Mouse (Mus musculus) thymus, postnatal 25 days (tissue): ENCODE results near the gene Tspan4.

Experiments
- DNase-seq: peaks from one replicate; pipeline ENCODE4 v3.0.0; 2022

The Tspan4 gene

GRCm38 (mm10) chr7:141510681-141511191, 35.7 kb downstream of the Tspan4 start:
- no peak for DNase-seq

- DNase-seq = no peak
Measured at GRCm38 (mm10) chr7:141517638-141518037, 42.6 kb downstream of the Tspan4 start.

GRCm38 (mm10) chr7:141518296-141518695, 43.3 kb downstream of the Tspan4 start:
- DNase-seq = no peak

GRCm38 (mm10) chr7:141518926-141519325, 43.9 kb downstream of the Tspan4 start:
- no peak for DNase-seq

- no peak for DNase-seq
Measured at GRCm38 (mm10) chr7:141519795-141520194, 44.8 kb downstream of the Tspan4 start.

GRCm38 (mm10) chr7:141523007-141523406, 48.0 kb downstream of the Tspan4 start:
- DNase-seq = no peak

- no peak for DNase-seq
Measured at GRCm38 (mm10) chr7:141524271-141524670, 49.2 kb downstream of the Tspan4 start.

- peak; percentile 73 for DNase-seq
Measured at GRCm38 (mm10) chr7:141524760-141525579, 49.9 kb downstream of the Tspan4 start.

GRCm38 (mm10) chr7:141525580-141525925, 50.5 kb downstream of the Tspan4 start:
- no peak for DNase-seq

GRCm38 (mm10) chr7:141535570-141535969, 60.5 kb downstream of the Tspan4 start:
- DNase-seq = no peak

GRCm38 (mm10) chr7:141538852-141539555, 64.0 kb downstream of the Tspan4 start:
- no peak for DNase-seq

- peak; percentile 98 for DNase-seq
Measured at GRCm38 (mm10) chr7:141539556-141540311, 64.7 kb downstream of the Tspan4 start, which contains the start of gene Chid1. TSS of gene Chid1 (minus strand) at chr7:141539857.

- no peak for DNase-seq
Measured at GRCm38 (mm10) chr7:141540312-141541081, 65.5 kb downstream of the Tspan4 start.

- no peak for DNase-seq
Measured at GRCm38 (mm10) chr7:141541681-141542080, 66.6 kb downstream of the Tspan4 start.

GRCm38 (mm10) chr7:141542588-141542987, 67.5 kb downstream of the Tspan4 start:
- no peak for DNase-seq
